Mouse (Mus musculus): ENCODE data around the gene Mrpl36. TPM values are rescaled to one million over a fixed set of nuclear protein-coding genes. Genes with fewer than 3 reads are reported as not detected.
A peak's percentile ranks its signal among the peaks of the same experiment; 100 is the strongest.

Mrpl36 gene
- polyA plus RNA-seq, 1 experiment from 2014 or later, result 139 TPM

GRCm38 (mm10) chr13:73310183-73310929 is 18.0 kb upstream of the Mrpl36 start:
- Histone ChIP-seq H3K27me3 (ENCODE audit: insufficient read depth, poor library complexity, severe bottlenecking) (peaks cover 36% of the 10 kb centered on the region; the same call in 1 of the 2 replicates), H3K9me3 (no peaks in the 10 kb centered on the region), H3K4me3 (no peak overlapping the region), H3K4me1 (replicated peaks) (peaks cover 23% of the 10 kb centered on the region), H3K27ac (peak overlapping the region; percentile 18; the same call in 1 of the 2 replicates), H3K36me3 (no peaks in the 10 kb centered on the region)
- peak; percentile 76 for DNase-seq (ENCODE audit: low spot score)
- 21% methylated on average over 8 of the region's 8 CpGs for WGBS

GRCm38 (mm10) chr13:73320048-73320447 is 8.3 kb upstream of the Mrpl36 start:
- 96% methylated on average over 4 of the region's 4 CpGs for WGBS
- Histone ChIP-seq H3K36me3 (peaks cover 95% of the 10 kb centered on the region), H3K4me3 (no peak overlapping the region), H3K9me3 (peaks cover 13% of the 10 kb centered on the region), H3K27ac (no peak overlapping the region), H3K27me3 (ENCODE audit: insufficient read depth, poor library complexity, severe bottlenecking) (no peaks in the 10 kb centered on the region), H3K4me1 (replicated peaks) (peaks cover 7% of the 10 kb centered on the region; the same call in 1 of the 2 replicates)
- no peak for DNase-seq (ENCODE audit: low spot score)

DNA sequence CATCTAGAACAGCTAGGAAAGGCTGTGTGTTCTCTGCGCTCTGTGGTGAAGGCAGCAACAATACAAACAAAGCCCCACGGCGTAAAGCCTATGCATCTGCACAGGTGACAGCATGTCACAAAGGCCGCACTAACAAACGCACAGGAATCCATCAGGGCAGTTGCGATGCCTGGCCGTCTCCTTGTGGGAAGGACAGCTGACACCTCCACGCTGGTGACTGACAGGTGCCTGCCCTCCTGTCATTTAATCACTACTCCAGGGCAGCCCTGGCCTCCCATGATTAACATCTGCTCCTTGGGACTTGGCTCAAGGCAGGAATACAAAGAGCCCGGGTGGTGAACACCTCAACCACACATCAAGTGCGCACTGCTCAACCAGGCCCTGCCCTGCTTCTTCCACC is 5.7 kb upstream of the Mrpl36 start:
- Histone ChIP-seq H3K9me3 (peaks cover 5% of the 10 kb centered on the region), H3K36me3 (peaks cover 90% of the 10 kb centered on the region), H3K4me1 (replicated peaks) (peaks cover 11% of the 10 kb centered on the region), H3K27ac (no peak overlapping the region), H3K27me3 (ENCODE audit: insufficient read depth, poor library complexity, severe bottlenecking) (no peaks in the 10 kb centered on the region), H3K4me3 (no peak overlapping the region)
- WGBS, result 83% methylated on average over 10 of the region's 10 CpGs
- no peak for DNase-seq (ENCODE audit: low spot score)

DNA sequence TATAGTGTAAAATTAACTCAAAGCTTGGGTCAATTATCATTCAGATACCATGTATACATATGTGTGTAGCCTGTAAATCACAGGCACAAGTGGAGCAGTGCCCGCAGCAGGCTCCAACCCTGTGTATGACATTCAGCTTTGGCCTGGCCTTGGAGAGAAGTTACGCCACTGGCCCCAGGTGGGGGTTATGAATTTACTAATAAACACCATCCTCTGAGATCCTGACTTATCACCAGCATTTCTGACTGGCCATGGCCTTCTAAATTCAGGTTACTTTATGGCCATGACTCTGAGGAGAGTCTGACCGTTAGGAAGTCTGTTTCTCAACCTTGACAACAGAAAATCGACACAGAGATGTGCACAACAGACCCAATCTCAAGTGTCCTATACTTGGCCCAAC is 4.9 kb upstream of the Mrpl36 start:
- Histone ChIP-seq H3K27me3 (ENCODE audit: insufficient read depth, poor library complexity, severe bottlenecking) (no peaks in the 10 kb centered on the region), H3K27ac (no peak overlapping the region), H3K9me3 (no peaks in the 10 kb centered on the region), H3K36me3 (peaks cover 82% of the 10 kb centered on the region), H3K4me1 (replicated peaks) (peaks cover 17% of the 10 kb centered on the region), H3K4me3 (no peak overlapping the region)
- WGBS, result 91% methylated on average over 4 of the region's 4 CpGs
- no peak for DNase-seq (ENCODE audit: low spot score)

- H3K4me3 ChIP-seq, result peak overlapping the region; percentile 80
- peaks cover 7% of the 10 kb centered on the region for H3K36me3 ChIP-seq
- H3K27ac ChIP-seq, result peak overlapping the region; percentile 93
- WGBS, result under 1% methylated on average over 42 of the region's 42 CpGs
- H3K9me3 ChIP-seq, result no peaks in the 10 kb centered on the region
- peak; percentile 86 for DNase-seq (ENCODE audit: low spot score)
- peaks cover 41% of the 10 kb centered on the region for H3K4me1 ChIP-seq (replicated peaks)
- no peaks in the 10 kb centered on the region for H3K27me3 ChIP-seq (ENCODE audit: insufficient read depth, poor library complexity, severe bottlenecking)
These were observed 2.7 kb downstream of the Mrpl36 start for GRCm38 (mm10) chr13:73330844-73331501.

GRCm38 (mm10) chr13:73331736-73332135 is 3.4 kb downstream of the Mrpl36 start:
- Histone ChIP-seq H3K4me1 (replicated peaks) (peaks cover 41% of the 10 kb centered on the region), H3K4me3 (peak overlapping the region; percentile 80), H3K27ac (peak overlapping the region; percentile 93), H3K36me3 (no peaks in the 10 kb centered on the region), H3K27me3 (ENCODE audit: insufficient read depth, poor library complexity, severe bottlenecking) (no peaks in the 10 kb centered on the region), H3K9me3 (no peaks in the 10 kb centered on the region)
- no peak for DNase-seq (ENCODE audit: low spot score)
- WGBS, result 81% methylated on average over 3 of the region's 3 CpGs

DNA sequence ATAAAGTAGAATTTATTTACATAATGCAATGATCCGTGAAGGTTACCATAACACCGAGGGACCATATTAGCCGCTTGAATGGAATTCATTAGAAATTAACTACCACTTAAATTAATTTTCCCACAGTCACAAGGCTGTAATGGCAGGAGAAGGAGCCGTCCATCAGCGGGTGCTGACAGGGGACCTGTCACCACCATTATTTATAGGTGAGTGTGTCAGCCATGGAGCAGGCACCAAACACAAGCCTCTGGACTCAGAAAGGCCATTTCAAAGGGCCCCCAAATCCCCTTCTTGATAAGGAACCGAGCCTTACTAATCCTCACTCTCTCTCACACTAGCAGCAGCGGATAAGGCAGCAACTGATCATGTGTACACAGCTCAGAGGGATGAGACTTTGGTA is 8.4 kb downstream of the Mrpl36 start:
- no peaks in the 10 kb centered on the region; the same call in 1 of the 2 replicates for H3K27me3 ChIP-seq (ENCODE audit: insufficient read depth, poor library complexity, severe bottlenecking)
- no peak overlapping the region for H3K27ac ChIP-seq
- no peaks in the 10 kb centered on the region for H3K36me3 ChIP-seq
- peaks cover 8% of the 10 kb centered on the region for H3K4me1 ChIP-seq (replicated peaks)
- no peak for DNase-seq (ENCODE audit: low spot score)
- H3K9me3 ChIP-seq, result no peaks in the 10 kb centered on the region
- no peak overlapping the region for H3K4me3 ChIP-seq
- 69% methylated on average over 7 of the region's 7 CpGs for WGBS

DNA sequence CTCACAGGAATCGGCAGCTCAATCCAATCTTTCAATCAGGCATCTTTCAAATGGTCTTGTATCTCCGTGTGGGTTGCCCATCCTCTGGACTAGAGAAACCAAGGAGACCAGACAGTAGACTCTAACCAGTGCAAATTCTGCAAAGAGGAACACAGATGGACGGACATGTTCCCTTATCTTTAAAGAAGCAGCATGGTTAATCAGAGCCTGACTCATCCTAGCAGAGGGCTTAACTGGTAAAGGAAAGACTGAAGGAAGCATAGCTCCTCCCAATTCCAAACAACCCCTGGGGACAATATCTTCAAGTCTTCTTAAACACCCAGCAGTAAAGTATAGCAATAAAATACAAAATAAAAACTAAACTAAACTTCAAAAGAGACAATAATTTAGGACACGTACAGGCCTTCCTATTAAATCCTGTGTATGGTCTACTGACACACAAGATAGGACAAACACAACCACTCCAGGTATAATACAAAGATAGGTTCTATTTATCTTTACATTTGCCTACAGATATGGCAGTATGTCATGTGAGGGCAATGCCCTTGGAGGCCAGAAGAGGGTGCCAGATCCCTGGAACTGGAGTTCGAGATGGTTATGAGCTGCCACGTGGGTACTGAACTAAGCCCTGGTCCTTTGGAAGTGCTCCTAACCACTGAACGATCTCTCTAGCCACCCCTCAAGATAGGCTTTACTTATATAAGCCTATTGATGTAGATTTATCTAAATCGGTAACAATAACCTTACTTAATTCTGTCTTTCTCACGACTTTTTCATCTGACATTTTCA is 17.0 kb downstream of the Mrpl36 start:
- H3K36me3 ChIP-seq, result no peaks in the 10 kb centered on the region
- H3K4me1 ChIP-seq (replicated peaks), result peaks cover 14% of the 10 kb centered on the region
- WGBS, result 79% methylated on average over 9 of the region's 9 CpGs
- H3K9me3 ChIP-seq, result no peaks in the 10 kb centered on the region
- no peak overlapping the region for H3K4me3 ChIP-seq
- DNase-seq (ENCODE audit: low spot score), result no peak
- H3K27me3 ChIP-seq (ENCODE audit: insufficient read depth, poor library complexity, severe bottlenecking), result no peaks in the 10 kb centered on the region; the same call in 1 of the 2 replicates
- no peak overlapping the region for H3K27ac ChIP-seq

GRCm38 (mm10) chr13:73346131-73346530 is 17.8 kb downstream of the Mrpl36 start:
- Histone ChIP-seq H3K27ac (no peak overlapping the region), H3K36me3 (no peaks in the 10 kb centered on the region), H3K9me3 (no peaks in the 10 kb centered on the region), H3K4me1 (replicated peaks) (peaks cover 14% of the 10 kb centered on the region), H3K27me3 (ENCODE audit: insufficient read depth, poor library complexity, severe bottlenecking) (no peaks in the 10 kb centered on the region), H3K4me3 (no peak overlapping the region)
- WGBS, result 36% methylated on average over 2 of the region's 2 CpGs
- peak; percentile 33 for DNase-seq (ENCODE audit: low spot score)

DNA sequence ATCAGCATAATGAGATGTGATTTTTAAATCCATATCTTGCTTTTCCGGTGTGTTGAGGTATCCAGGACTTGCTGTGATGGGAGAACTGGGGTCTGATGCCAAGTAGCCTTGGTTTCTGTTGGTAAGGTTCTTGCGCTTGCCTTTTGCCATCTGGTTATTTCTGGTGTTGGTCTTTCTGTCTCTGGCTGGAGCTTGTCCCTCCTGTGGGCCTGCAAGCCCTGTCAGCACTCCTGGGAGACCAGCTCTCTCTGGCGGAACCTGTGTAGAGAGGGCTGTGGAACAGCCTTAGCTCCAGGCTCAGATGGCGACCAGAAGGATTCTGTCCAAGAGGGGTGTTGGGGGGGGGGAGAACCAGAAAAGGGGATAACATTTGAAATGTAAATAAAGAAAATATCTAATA is 18.4 kb downstream of the Mrpl36 start:
- Histone ChIP-seq H3K27ac (peak overlapping the region; percentile 80), H3K9me3 (no peaks in the 10 kb centered on the region), H3K36me3 (no peaks in the 10 kb centered on the region), H3K4me3 (no peak overlapping the region), H3K27me3 (ENCODE audit: insufficient read depth, poor library complexity, severe bottlenecking) (no peaks in the 10 kb centered on the region), H3K4me1 (replicated peaks) (peaks cover 14% of the 10 kb centered on the region)
- WGBS, result 68% methylated on average over 4 of the region's 4 CpGs
- DNase-seq (ENCODE audit: low spot score), result no peak

GRCm38 (mm10) chr13:73347171-73347570 is 18.9 kb downstream of the Mrpl36 start:
- Histone ChIP-seq H3K36me3 (no peaks in the 10 kb centered on the region), H3K4me3 (no peak overlapping the region), H3K27me3 (ENCODE audit: insufficient read depth, poor library complexity, severe bottlenecking) (no peaks in the 10 kb centered on the region), H3K4me1 (replicated peaks) (peaks cover 14% of the 10 kb centered on the region), H3K27ac (peak overlapping the region; percentile 80), H3K9me3 (no peaks in the 10 kb centered on the region)
- no peak for DNase-seq (ENCODE audit: low spot score)
- WGBS, result 76% methylated on average over 3 of the region's 3 CpGs

DNA sequence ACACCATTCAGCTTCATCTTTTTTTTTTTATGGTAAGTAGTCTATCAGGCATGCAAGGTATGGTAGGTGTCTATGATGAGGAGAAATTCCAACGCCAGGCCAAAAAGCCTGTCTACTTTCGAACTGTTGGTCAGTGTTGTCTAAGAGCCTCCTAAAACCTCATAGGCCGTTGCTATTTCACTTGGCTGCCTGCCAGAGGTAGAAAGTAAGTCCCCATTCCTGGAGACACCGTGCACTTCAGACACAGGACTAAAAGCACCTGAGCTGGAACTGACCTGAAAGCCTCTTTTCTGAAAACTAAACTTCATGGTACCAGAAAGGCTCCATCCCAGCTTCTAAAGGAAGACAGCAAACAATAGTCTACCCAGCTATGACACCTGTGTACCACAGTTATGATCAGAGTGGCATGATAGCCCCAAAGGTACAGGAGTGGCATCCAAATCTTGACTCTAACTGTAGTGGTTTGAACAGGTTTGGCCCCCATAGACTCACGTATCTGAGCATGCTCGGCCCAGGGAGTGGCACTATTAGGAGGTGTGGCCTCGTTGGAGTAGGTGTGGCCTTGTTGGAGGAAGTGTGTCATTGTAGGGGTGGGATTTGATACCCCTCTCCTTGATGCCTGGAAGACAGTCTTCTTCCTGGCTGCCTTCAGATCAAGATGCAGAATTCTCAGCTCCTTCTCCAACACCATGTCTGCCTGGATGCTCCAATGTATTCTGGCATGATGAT is 19.8 kb downstream of the Mrpl36 start:
- no peak overlapping the region for H3K4me3 ChIP-seq
- no peaks in the 10 kb centered on the region for H3K9me3 ChIP-seq
- no peaks in the 10 kb centered on the region for H3K27me3 ChIP-seq (ENCODE audit: insufficient read depth, poor library complexity, severe bottlenecking)
- peaks cover 14% of the 10 kb centered on the region for H3K4me1 ChIP-seq (replicated peaks)
- WGBS, result 91% methylated on average over 7 of the region's 7 CpGs
- H3K27ac ChIP-seq, result no peak overlapping the region
- no peaks in the 10 kb centered on the region for H3K36me3 ChIP-seq
- DNase-seq (ENCODE audit: low spot score), result no peak

All from hindbrain, embryonic 10.5 days (tissue).